Mouse (Mus musculus): ENCODE data around the gene Spice1.

- TF ChIP-seq TAL1 (IDR thresholded peaks at IDR 0.05; ENCODE audit: low read length), result no peak
- no peak for TF ChIP-seq GATA1 (IDR thresholded peaks at IDR 0.05; ENCODE audit: low read length)
These were observed 16.3 kb upstream of the Spice1 start for GRCm38 (mm10) chr16:44330657-44331056.
